Mouse (Mus musculus): ENCODE measurements at regions not wholly inside any gene's neighbourhood (a gene's known extent, or its start where the extent isn't known, plus 50 kb on each side); places are given as distances from the start of the nearest gene placed in this dataset.

- H3K27me3 ChIP-seq (ENCODE audit: control insufficient read depth, insufficient read depth, insufficient read length): no peaks in the 10 kb centered on the region
- H3K79me2 ChIP-seq (ENCODE audit: control insufficient read depth, insufficient read depth): no peaks in the 10 kb centered on the region
- no peaks in the 10 kb centered on the region for H3K36me3 ChIP-seq (ENCODE audit: control insufficient read depth, insufficient read depth)
- no peak overlapping the region for H3K4me3 ChIP-seq (ENCODE audit: insufficient read depth, poor library complexity, severe bottlenecking)
- H3ac ChIP-seq (ENCODE audit: control insufficient read depth, insufficient read length, low read depth): no peak overlapping the region
- H3K79me3 ChIP-seq (ENCODE audit: low read depth): no peaks in the 10 kb centered on the region
- TF ChIP-seq MYOG (IDR thresholded peaks at IDR 0.05; ENCODE audit: control insufficient read depth, extremely low read depth, insufficient read length) (no peak), CTCF (IDR thresholded peaks at IDR 0.05; ENCODE audit: control insufficient read depth, insufficient read depth, insufficient read length) (no peak), MAX (IDR thresholded peaks at IDR 0.05) (no peak), USF1 (IDR thresholded peaks at IDR 0.05; ENCODE audit: low read depth) (no peak), MYOD1 (IDR thresholded peaks at IDR 0.05; ENCODE audit: control insufficient read depth, insufficient read length, low read depth) (no peak), CEBPB (IDR thresholded peaks at IDR 0.05; ENCODE audit: low read depth) (no peak), FOSL1 (IDR thresholded peaks at IDR 0.05; ENCODE audit: insufficient read depth, low read length, poor library complexity, severe bottlenecking) (no peak)
Measured at GRCm38 (mm10) chr13:44231868-44232715, 447.5 kb downstream of the Cd83 start.

- Histone ChIP-seq H3ac (ENCODE audit: control insufficient read depth, insufficient read length, low read depth) (no peak overlapping the region), H3K79me3 (ENCODE audit: low read depth) (no peaks in the 10 kb centered on the region), H3K79me2 (ENCODE audit: control insufficient read depth, insufficient read depth) (no peaks in the 10 kb centered on the region), H3K27me3 (ENCODE audit: control insufficient read depth, insufficient read depth, insufficient read length) (no peaks in the 10 kb centered on the region), H3K4me3 (ENCODE audit: insufficient read depth, poor library complexity, severe bottlenecking) (no peak overlapping the region), H3K36me3 (ENCODE audit: control insufficient read depth, insufficient read depth) (no peaks in the 10 kb centered on the region)
- no peak for TF ChIP-seq CTCF (IDR thresholded peaks at IDR 0.05; ENCODE audit: control insufficient read depth, insufficient read depth, insufficient read length)
- no peak for TF ChIP-seq CEBPB (IDR thresholded peaks at IDR 0.05; ENCODE audit: low read depth)
- no peak for TF ChIP-seq MYOD1 (IDR thresholded peaks at IDR 0.05; ENCODE audit: control insufficient read depth, insufficient read length, low read depth)
- no peak for TF ChIP-seq MAX (IDR thresholded peaks at IDR 0.05)
- TF ChIP-seq USF1 (IDR thresholded peaks at IDR 0.05; ENCODE audit: low read depth): no peak
- TF ChIP-seq MYOG (IDR thresholded peaks at IDR 0.05; ENCODE audit: control insufficient read depth, extremely low read depth, insufficient read length): no peak
- TF ChIP-seq FOSL1 (IDR thresholded peaks at IDR 0.05; ENCODE audit: insufficient read depth, low read length, poor library complexity, severe bottlenecking): no peak
Measured at GRCm38 (mm10) chr13:44232716-44233051, 448.1 kb downstream of the Cd83 start.

DNA sequence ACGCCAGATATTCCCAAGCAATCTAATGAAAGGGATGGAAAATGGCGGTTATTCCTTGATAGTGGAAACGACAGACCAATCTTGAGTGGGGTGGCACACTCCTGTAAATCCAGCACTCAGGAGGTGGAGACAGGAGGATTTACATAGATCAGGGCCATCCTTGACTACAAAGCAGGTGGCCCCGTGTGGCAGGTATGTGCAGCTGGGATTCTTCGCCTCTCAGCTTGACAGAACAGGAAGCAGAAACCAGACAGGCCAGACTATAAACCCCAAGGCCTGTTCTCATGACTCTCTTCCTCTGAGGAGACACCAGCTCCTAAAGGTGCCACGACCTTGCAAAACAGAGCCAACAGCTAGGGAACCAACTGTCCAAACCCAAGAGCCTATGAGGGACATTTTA lies 449.7 kb downstream of the Cd83 start:
- H3K4me3 ChIP-seq (ENCODE audit: insufficient read depth, poor library complexity, severe bottlenecking): no peak overlapping the region
- no peaks in the 10 kb centered on the region for H3K36me3 ChIP-seq (ENCODE audit: control insufficient read depth, insufficient read depth)
- no peak for TF ChIP-seq FOSL1 (IDR thresholded peaks at IDR 0.05; ENCODE audit: insufficient read depth, low read length, poor library complexity, severe bottlenecking)
- TF ChIP-seq CTCF (IDR thresholded peaks at IDR 0.05; ENCODE audit: control insufficient read depth, insufficient read depth, insufficient read length): no peak
- no peak for TF ChIP-seq MYOG (IDR thresholded peaks at IDR 0.05; ENCODE audit: control insufficient read depth, extremely low read depth, insufficient read length)
- no peak for TF ChIP-seq CEBPB (IDR thresholded peaks at IDR 0.05; ENCODE audit: low read depth)
- TF ChIP-seq MYOD1 (IDR thresholded peaks at IDR 0.05; ENCODE audit: control insufficient read depth, insufficient read length, low read depth): no peak
- TF ChIP-seq USF1 (IDR thresholded peaks at IDR 0.05; ENCODE audit: low read depth): no peak
- TF ChIP-seq MAX (IDR thresholded peaks at IDR 0.05): no peak
- no peaks in the 10 kb centered on the region for H3K79me3 ChIP-seq (ENCODE audit: low read depth)
- no peak overlapping the region for H3ac ChIP-seq (ENCODE audit: control insufficient read depth, insufficient read length, low read depth)
- H3K79me2 ChIP-seq (ENCODE audit: control insufficient read depth, insufficient read depth): no peaks in the 10 kb centered on the region
- H3K27me3 ChIP-seq (ENCODE audit: control insufficient read depth, insufficient read depth, insufficient read length): no peaks in the 10 kb centered on the region

DNA sequence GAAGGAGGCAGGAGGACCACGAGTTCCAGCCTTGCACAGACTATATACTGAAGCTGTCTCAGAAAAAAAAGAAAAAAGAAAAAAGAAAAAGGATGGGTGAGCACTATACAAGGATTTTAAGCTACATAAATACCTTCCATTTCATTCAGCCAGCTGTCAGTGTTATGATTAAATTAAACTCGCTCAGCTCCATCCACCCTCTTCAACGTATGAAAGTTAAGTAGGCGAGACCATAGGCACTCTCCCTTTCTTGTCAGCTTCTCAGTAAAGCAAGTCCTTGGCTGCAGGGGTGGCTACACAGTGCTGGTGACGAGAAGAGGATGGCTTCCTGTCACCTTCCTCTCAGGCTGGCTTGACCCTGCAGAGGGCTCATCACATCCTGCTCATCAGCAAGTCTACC lies 450.7 kb downstream of the Cd83 start:
- TF ChIP-seq FOSL1 (IDR thresholded peaks at IDR 0.05; ENCODE audit: insufficient read depth, low read length, poor library complexity, severe bottlenecking) (no peak), CEBPB (IDR thresholded peaks at IDR 0.05; ENCODE audit: low read depth) (no peak)
- Histone ChIP-seq H3K27me3 (ENCODE audit: control insufficient read depth, insufficient read depth, insufficient read length) (no peaks in the 10 kb centered on the region), H3ac (ENCODE audit: control insufficient read depth, insufficient read length, low read depth) (no peak overlapping the region), H3K4me3 (ENCODE audit: insufficient read depth, poor library complexity, severe bottlenecking) (no peak overlapping the region), H3K36me3 (ENCODE audit: control insufficient read depth, insufficient read depth) (no peaks in the 10 kb centered on the region), H3K79me2 (ENCODE audit: control insufficient read depth, insufficient read depth) (no peaks in the 10 kb centered on the region), H3K79me3 (ENCODE audit: low read depth) (no peaks in the 10 kb centered on the region)

DNA sequence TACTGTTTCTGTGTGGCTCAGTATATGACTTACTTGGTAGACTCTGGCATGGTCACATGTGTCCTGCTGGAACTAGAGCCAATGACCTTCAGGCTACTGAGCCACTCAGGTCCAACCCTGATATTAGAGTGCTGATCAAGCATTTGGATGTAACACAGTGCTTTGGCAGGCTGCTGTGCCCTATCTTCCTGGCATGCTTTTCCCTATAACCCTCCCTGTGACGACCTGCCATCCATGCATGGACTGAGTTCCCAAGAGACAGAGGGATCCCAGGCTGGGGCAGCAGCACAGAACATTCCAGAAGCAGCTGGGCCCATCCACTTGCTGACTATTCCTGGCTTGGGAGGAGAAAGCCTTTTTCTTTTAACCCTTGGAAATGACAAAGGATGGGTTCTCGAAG lies 451.4 kb downstream of the Cd83 start:
- H3K79me3 ChIP-seq (ENCODE audit: low read depth): no peaks in the 10 kb centered on the region
- TF ChIP-seq MAX (IDR thresholded peaks at IDR 0.05) (no peak), CEBPB (IDR thresholded peaks at IDR 0.05; ENCODE audit: low read depth) (no peak), FOSL1 (IDR thresholded peaks at IDR 0.05; ENCODE audit: insufficient read depth, low read length, poor library complexity, severe bottlenecking) (no peak), USF1 (IDR thresholded peaks at IDR 0.05; ENCODE audit: low read depth) (no peak), MYOG (IDR thresholded peaks at IDR 0.05; ENCODE audit: control insufficient read depth, extremely low read depth, insufficient read length) (no peak)
- no peaks in the 10 kb centered on the region for H3K36me3 ChIP-seq (ENCODE audit: control insufficient read depth, insufficient read depth)
- no peak overlapping the region for H3K4me3 ChIP-seq (ENCODE audit: insufficient read depth, poor library complexity, severe bottlenecking)
- no peaks in the 10 kb centered on the region for H3K79me2 ChIP-seq (ENCODE audit: control insufficient read depth, insufficient read depth)
- H3K27me3 ChIP-seq (ENCODE audit: control insufficient read depth, insufficient read depth, insufficient read length): no peaks in the 10 kb centered on the region
- no peak overlapping the region for H3ac ChIP-seq (ENCODE audit: control insufficient read depth, insufficient read length, low read depth)

- Histone ChIP-seq H3K79me3 (ENCODE audit: low read depth) (no peaks in the 10 kb centered on the region), H3K27me3 (ENCODE audit: control insufficient read depth, insufficient read depth, insufficient read length) (no peaks in the 10 kb centered on the region), H3K79me2 (ENCODE audit: control insufficient read depth, insufficient read depth) (no peaks in the 10 kb centered on the region), H3ac (ENCODE audit: control insufficient read depth, insufficient read length, low read depth) (no peak overlapping the region), H3K4me3 (ENCODE audit: insufficient read depth, poor library complexity, severe bottlenecking) (no peak overlapping the region), H3K36me3 (ENCODE audit: control insufficient read depth, insufficient read depth) (no peaks in the 10 kb centered on the region)
- no peak for TF ChIP-seq FOSL1 (IDR thresholded peaks at IDR 0.05; ENCODE audit: insufficient read depth, low read length, poor library complexity, severe bottlenecking)
- no peak for TF ChIP-seq MYOG (IDR thresholded peaks at IDR 0.05; ENCODE audit: control insufficient read depth, extremely low read depth, insufficient read length)
- TF ChIP-seq USF1 (IDR thresholded peaks at IDR 0.05; ENCODE audit: low read depth): no peak
- no peak for TF ChIP-seq CEBPB (IDR thresholded peaks at IDR 0.05; ENCODE audit: low read depth)
- TF ChIP-seq CTCF (IDR thresholded peaks at IDR 0.05; ENCODE audit: control insufficient read depth, insufficient read depth, insufficient read length): no peak
- no peak for TF ChIP-seq MYOD1 (IDR thresholded peaks at IDR 0.05; ENCODE audit: control insufficient read depth, insufficient read length, low read depth)
Measured at GRCm38 (mm10) chr13:44238308-44238707, 453.7 kb downstream of the Cd83 start.

All from C2C12 (cell line).